Mouse (Mus musculus) embryonic facial prominence, embryonic 14.5 days (tissue): ENCODE measurements around the gene Fermt2. TPM values are rescaled to one million over a fixed set of nuclear protein-coding genes. Genes with fewer than 3 reads are reported as not detected.
A peak's percentile ranks its signal among the peaks of the same experiment; 100 is the strongest.

Source experiments
- ATAC-seq: fragments of 200-750 bp; cut with Nextera tagmentation; 2 replicates; pipeline ENCODE4 v1.8.0; 2017; ENCODE audit warnings: low read depth, moderate number of reproducible peaks, moderate TSS enrichment
- DNase-seq: peaks from one replicate; pipeline ENCODE4 v3.0.0-alpha.2; 2015; ENCODE audit warnings: low spot score
- H3K27ac ChIP-seq: fragments of 300-500 bp; sonication (generic); replicated peaks from 2 replicates; pipeline ENCODE4 v1.5.1; 2014; ENCODE audit warnings: low read depth, mild to moderate bottlenecking, low read length, moderate library complexity
- H3K27me3 ChIP-seq: fragments of 300-500 bp; sonication (generic); replicated peaks from 2 replicates; pipeline ENCODE4 v1.6.1; 2014; ENCODE audit warnings: low read length; ENCODE audit not compliant: control insufficient read depth, insufficient read depth
- H3K36me3 ChIP-seq: fragments of 300-500 bp; sonication (generic); 2 replicates; pipeline ENCODE4 v1.6.1; 2014; ENCODE audit warnings: low read length, mixed read lengths; ENCODE audit not compliant: control insufficient read depth, insufficient read depth
- H3K4me1 ChIP-seq: fragments of 300-500 bp; sonication (generic); 2 replicates; pipeline ENCODE4 v1.6.1; 2014; ENCODE audit warnings: antibody characterized with exemption, low read length; ENCODE audit not compliant: control insufficient read depth, insufficient read depth
- H3K4me2 ChIP-seq: fragments of 300-500 bp; sonication (generic); 2 replicates; pipeline ENCODE4 v1.6.1; 2014; ENCODE audit warnings: low read depth, mild to moderate bottlenecking, low read length, moderate library complexity, mixed read lengths
- H3K4me3 ChIP-seq: fragments of 300-500 bp; sonication (generic); 2 replicates; pipeline ENCODE4 v1.5.1; 2014; ENCODE audit warnings: low read depth, mild to moderate bottlenecking, low read length
- H3K9ac ChIP-seq: fragments of 300-500 bp; sonication (generic); 2 replicates; pipeline ENCODE4 v1.6.1; 2014; ENCODE audit warnings: low read depth, mild to moderate bottlenecking, low read length, moderate library complexity, mixed read lengths
- H3K9me3 ChIP-seq: fragments of 300-500 bp; sonication (generic); 2 replicates; pipeline ENCODE4 v1.6.1; 2016; ENCODE audit warnings: low read length; ENCODE audit not compliant: control insufficient read depth
- WGBS: fragments of 180-500 bp; shearing (Covaris S2); extraction: QIAGEN DNeasy Blood & Tissue Kit; methylation state at CpG from one replicate; pipeline ENCODE4 v1.1.7; 2014; 5-methylcytosine and 5-hydroxymethylcytosine counted together
- polyA plus RNA-seq: library from polyadenylated mRNA; unstranded; fragments of >200 nt; fragmentation: Nextera tagmentation; extraction: Ambion mirVana; gene quantifications from 2 replicates; pipeline ENCODE4 v1.2.1, GENCODE M21; 2014

Fermt2 gene
- polyA plus RNA-seq, 1 experiment from 2014 or later: 153 TPM

GRCm38 (mm10) chr14:45553854-45554253 is 23.9 kb upstream of the Fermt2 start:
- DNase-seq (peak; percentile 21), ATAC-seq (no peak)
- no peak overlapping the region for H3K4me2 ChIP-seq
- H3K36me3 ChIP-seq: no peaks in the 10 kb centered on the region
- no peaks in the 10 kb centered on the region for H3K9me3 ChIP-seq
- 61% methylated on average over 2 of the region's 2 CpGs for WGBS
- no peak overlapping the region for H3K27ac ChIP-seq
- no peak overlapping the region for H3K4me3 ChIP-seq
- no peaks in the 10 kb centered on the region for H3K27me3 ChIP-seq
- no peak overlapping the region for H3K9ac ChIP-seq
- H3K4me1 ChIP-seq: no peaks in the 10 kb centered on the region

GRCm38 (mm10) chr14:45552431-45552830 is 22.5 kb upstream of the Fermt2 start:
- WGBS: 74% methylated on average over 4 of the region's 4 CpGs
- no peak overlapping the region for H3K4me2 ChIP-seq
- no peak overlapping the region for H3K4me3 ChIP-seq
- H3K27me3 ChIP-seq: no peaks in the 10 kb centered on the region
- no peaks in the 10 kb centered on the region for H3K4me1 ChIP-seq
- H3K9ac ChIP-seq: no peak overlapping the region
- no peaks in the 10 kb centered on the region for H3K36me3 ChIP-seq
- DNase-seq (no peak), ATAC-seq (no peak)
- H3K9me3 ChIP-seq: no peaks in the 10 kb centered on the region
- H3K27ac ChIP-seq: no peak overlapping the region

- ATAC-seq (no peak), DNase-seq (peak; percentile 47)
- Histone ChIP-seq H3K9me3 (no peaks in the 10 kb centered on the region), H3K36me3 (no peaks in the 10 kb centered on the region), H3K27me3 (no peaks in the 10 kb centered on the region), H3K4me2 (no peak overlapping the region), H3K9ac (no peak overlapping the region), H3K4me3 (no peak overlapping the region), H3K27ac (no peak overlapping the region), H3K4me1 (no peaks in the 10 kb centered on the region)
- WGBS: 61% methylated on average over 17 of the region's 17 CpGs
Observed at GRCm38 (mm10) chr14:45551121-45551768, 21.3 kb upstream of the Fermt2 start.

- no peaks in the 10 kb centered on the region for H3K4me1 ChIP-seq
- H3K36me3 ChIP-seq: no peaks in the 10 kb centered on the region
- H3K27me3 ChIP-seq: no peaks in the 10 kb centered on the region
- H3K4me3 ChIP-seq: no peak overlapping the region
- no peak overlapping the region for H3K9ac ChIP-seq
- no peaks in the 10 kb centered on the region for H3K9me3 ChIP-seq
- H3K27ac ChIP-seq: no peak overlapping the region
- H3K4me2 ChIP-seq: no peak overlapping the region
- 71% methylated on average over 13 of the region's 13 CpGs for WGBS
- ATAC-seq (no peak), DNase-seq (peak; percentile 20)
Observed at GRCm38 (mm10) chr14:45550010-45550647, 20.2 kb upstream of the Fermt2 start.

GRCm38 (mm10) chr14:45548118-45548517 is 18.2 kb upstream of the Fermt2 start:
- ATAC-seq (no peak), DNase-seq (no peak)
- WGBS: 73% methylated on average over 3 of the region's 3 CpGs
- Histone ChIP-seq H3K9ac (no peak overlapping the region), H3K4me2 (no peak overlapping the region), H3K9me3 (no peaks in the 10 kb centered on the region), H3K27ac (no peak overlapping the region), H3K27me3 (no peaks in the 10 kb centered on the region), H3K4me3 (no peak overlapping the region), H3K36me3 (no peaks in the 10 kb centered on the region), H3K4me1 (no peaks in the 10 kb centered on the region)

GRCm38 (mm10) chr14:45544905-45545304 is 15.0 kb upstream of the Fermt2 start:
- 63% methylated on average over 7 of the region's 7 CpGs for WGBS
- H3K9ac ChIP-seq: no peak overlapping the region
- ATAC-seq: no peak
- H3K4me1 ChIP-seq: no peaks in the 10 kb centered on the region
- no peaks in the 10 kb centered on the region for H3K27me3 ChIP-seq
- no peaks in the 10 kb centered on the region for H3K36me3 ChIP-seq
- no peak overlapping the region for H3K4me3 ChIP-seq
- no peaks in the 10 kb centered on the region for H3K9me3 ChIP-seq
- no peak overlapping the region for H3K4me2 ChIP-seq
- DNase-seq: no peak
- no peak overlapping the region for H3K27ac ChIP-seq

- Histone ChIP-seq H3K27me3 (no peaks in the 10 kb centered on the region), H3K4me1 (0 out of 2 replicates have a peak, but pooled peaks cover 2% of the 10 kb centered on the region), H3K36me3 (no peaks in the 10 kb centered on the region), H3K9ac (no peak overlapping the region), H3K4me2 (no peak overlapping the region), H3K4me3 (no peak overlapping the region), H3K9me3 (no peaks in the 10 kb centered on the region), H3K27ac (no peak overlapping the region)
- 71% methylated on average over 5 of the region's 6 CpGs for WGBS
- ATAC-seq: no peak
- no peak for DNase-seq
Observed at GRCm38 (mm10) chr14:45544026-45544425, 14.1 kb upstream of the Fermt2 start.

GRCm38 (mm10) chr14:45539659-45540468 is 9.9 kb upstream of the Fermt2 start:
- Histone ChIP-seq H3K9ac (no peak overlapping the region), H3K4me1 (0 out of 2 replicates have a peak, but pooled peaks cover 2% of the 10 kb centered on the region), H3K27ac (peak overlapping the region; percentile 6; the same call in 1 of the 2 replicates), H3K4me2 (no peak overlapping the region), H3K36me3 (no peaks in the 10 kb centered on the region), H3K9me3 (no peaks in the 10 kb centered on the region), H3K27me3 (no peaks in the 10 kb centered on the region), H3K4me3 (no peak overlapping the region)
- peak; percentile 83 for DNase-seq
- WGBS: 25% methylated on average over 12 of the region's 12 CpGs
- ATAC-seq: peak; percentile 65
